Mouse (Mus musculus) CH12F3 (cell line): ENCODE measurements around the gene E430018J23Rik.
"Not testable (repeated sequence)": the region's sequence is repeated elsewhere in the genome, so short reads cannot be mapped to it uniquely, and the experiment has no call there.

Source experiments
- in situ Hi-C: fragments of 300-500 bp; cut with MboI; formaldehyde crosslinking; loops from 2 replicates; pipeline ENCODE4 v1.14.3; 2020; ENCODE audit warnings: low sequenced_read_pairs

E430018J23Rik gene

GRCm38 (mm10) chr7:127385560-127385959 is 7.9 kb downstream of the E430018J23Rik start:
- in situ Hi-C loops, result not testable (repeated sequence)

- in situ Hi-C loops, result no loop called here
These were observed 15.0 kb downstream of the E430018J23Rik start for GRCm38 (mm10) chr7:127378310-127378921.

- in situ Hi-C loops, result not testable (repeated sequence)
These were observed 17.9 kb downstream of the E430018J23Rik start, which contains the start of gene Zfp747 for GRCm38 (mm10) chr7:127375271-127376245. Gene Zfp747 (minus strand): TSS chr7:127376050.

- in situ Hi-C loops, result not testable (repeated sequence)
These were observed 21.6 kb downstream of the E430018J23Rik start for GRCm38 (mm10) chr7:127371870-127372269.

- in situ Hi-C loops, result no loop called here
These were observed 22.2 kb downstream of the E430018J23Rik start for GRCm38 (mm10) chr7:127371213-127371612.

- in situ Hi-C loops, result no loop called here
These were observed 27.2 kb downstream of the E430018J23Rik start for GRCm38 (mm10) chr7:127366249-127366648.

GRCm38 (mm10) chr7:127364166-127364565 is 29.3 kb downstream of the E430018J23Rik start:
- in situ Hi-C loops, result no loop called here

- in situ Hi-C loops, result no loop called here
These were observed 29.9 kb downstream of the E430018J23Rik start for GRCm38 (mm10) chr7:127363475-127363921.

GRCm38 (mm10) chr7:127362418-127362817 is 31.0 kb downstream of the E430018J23Rik start:
- in situ Hi-C loops, result not testable (repeated sequence)

GRCm38 (mm10) chr7:127361449-127361848 is 32.0 kb downstream of the E430018J23Rik start:
- in situ Hi-C loops, result no loop called here

- in situ Hi-C loops, result no loop called here
These were observed 33.2 kb downstream of the E430018J23Rik start for GRCm38 (mm10) chr7:127360265-127360664.

- in situ Hi-C loops, result no loop called here
These were observed 35.0 kb downstream of the E430018J23Rik start for GRCm38 (mm10) chr7:127358472-127358871.

GRCm38 (mm10) chr7:127357871-127358270 is 35.6 kb downstream of the E430018J23Rik start:
- in situ Hi-C loops, result no loop called here

GRCm38 (mm10) chr7:127355796-127356195 is 37.6 kb downstream of the E430018J23Rik start:
- in situ Hi-C loops, result no loop called here

GRCm38 (mm10) chr7:127351230-127352004 is 42.0 kb downstream of the E430018J23Rik start:
- in situ Hi-C loops, result no loop called here

GRCm38 (mm10) chr7:127346676-127347075 is 46.8 kb downstream of the E430018J23Rik start:
- in situ Hi-C loops, result no loop called here

- in situ Hi-C loops, result no loop called here
These were observed 47.7 kb downstream of the E430018J23Rik start, which contains the start of gene Zfp768 for GRCm38 (mm10) chr7:127345512-127346325. Gene Zfp768 (minus strand): TSS chr7:127345589.

GRCm38 (mm10) chr7:127345092-127345491 is 48.3 kb downstream of the E430018J23Rik start:
- in situ Hi-C loops, result no loop called here

- in situ Hi-C loops, result no loop called here
These were observed 49.1 kb downstream of the E430018J23Rik start for GRCm38 (mm10) chr7:127344371-127344770.
